Mouse (Mus musculus): ENCODE data around the gene Atg7. TPM values are rescaled to one million over a fixed set of nuclear protein-coding genes. Genes with fewer than 3 reads are reported as not detected.

Gene Atg7
- polyA plus RNA-seq, 1 experiment, result 14.7 TPM

DNA sequence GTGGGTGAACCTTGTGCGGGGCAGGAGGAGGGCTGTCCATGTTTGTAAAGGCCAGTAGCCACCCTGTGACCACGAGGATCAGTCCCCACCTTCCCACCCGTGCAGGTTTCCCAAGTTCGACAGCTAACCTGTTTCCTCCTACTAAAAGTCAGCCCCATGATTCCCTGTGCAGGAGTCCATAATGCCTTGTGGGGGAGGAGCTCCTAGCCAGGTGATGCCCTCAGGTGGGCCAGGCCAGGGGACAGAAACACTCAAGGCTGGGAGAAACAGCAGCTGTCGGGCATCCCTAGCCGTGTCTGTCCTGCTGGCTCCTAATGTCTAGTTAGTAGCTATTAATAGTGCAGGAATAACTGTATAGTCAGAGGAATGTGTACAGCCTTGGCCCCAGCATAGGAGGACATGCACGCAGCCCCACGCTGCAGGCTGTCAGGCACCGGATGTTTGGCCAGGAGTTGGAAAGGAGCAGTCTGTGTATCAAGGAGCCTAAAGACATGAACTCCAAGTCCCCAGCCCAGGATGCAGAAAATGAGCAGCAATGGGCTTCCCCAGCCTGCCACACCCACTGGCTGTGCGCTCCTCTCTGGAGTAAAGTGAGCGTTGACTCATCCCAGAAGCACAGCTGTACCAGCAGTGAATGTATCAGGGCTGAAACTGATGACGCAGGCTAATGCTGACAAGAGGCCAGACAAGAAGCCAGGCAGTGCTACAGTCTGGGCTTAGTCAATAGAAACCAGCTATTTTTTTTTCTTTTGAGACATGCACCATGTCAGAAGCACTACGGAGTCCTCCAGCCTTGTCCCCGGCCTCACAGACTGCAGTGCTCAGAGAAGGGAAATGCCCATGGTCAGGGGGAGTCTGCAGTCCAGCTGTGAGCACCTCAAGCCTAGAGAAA, 218.0 kb downstream of the Atg7 start:
- H3K27me3 ChIP-seq (ENCODE audit: control insufficient read depth, insufficient read depth, insufficient read length), result no peaks in the 10 kb centered on the region
- peaks cover 17% of the 10 kb centered on the region for H3K79me3 ChIP-seq (ENCODE audit: low read depth)
- peaks cover 29% of the 10 kb centered on the region for H3K36me3 ChIP-seq (ENCODE audit: control insufficient read depth, insufficient read depth)
- peaks cover 23% of the 10 kb centered on the region for H3K79me2 ChIP-seq (ENCODE audit: control insufficient read depth, insufficient read depth)
- H3K4me3 ChIP-seq (ENCODE audit: insufficient read depth, poor library complexity, severe bottlenecking), result no peak overlapping the region
- TF ChIP-seq FOSL1 (IDR thresholded peaks at IDR 0.05; ENCODE audit: insufficient read depth, low read length, poor library complexity, severe bottlenecking) (no peak), MYOD1 (IDR thresholded peaks at IDR 0.05; ENCODE audit: control insufficient read depth, insufficient read length, low read depth) (peak; percentile 89), MYOG (IDR thresholded peaks at IDR 0.05; ENCODE audit: control insufficient read depth, extremely low read depth, insufficient read length) (no peak), USF1 (IDR thresholded peaks at IDR 0.05; ENCODE audit: low read depth) (no peak), MAX (IDR thresholded peaks at IDR 0.05) (no peak), CEBPB (IDR thresholded peaks at IDR 0.05; ENCODE audit: low read depth) (no peak)
- H3ac ChIP-seq (ENCODE audit: control insufficient read depth, insufficient read length, low read depth), result no peak overlapping the region

GRCm38 (mm10) chr6:114861591-114861990, 218.7 kb downstream of the Atg7 start:
- Histone ChIP-seq H3K4me3 (ENCODE audit: insufficient read depth, poor library complexity, severe bottlenecking) (no peak overlapping the region), H3ac (ENCODE audit: control insufficient read depth, insufficient read length, low read depth) (peak overlapping the region; percentile 3), H3K27me3 (ENCODE audit: control insufficient read depth, insufficient read depth, insufficient read length) (no peaks in the 10 kb centered on the region), H3K79me3 (ENCODE audit: low read depth) (peaks cover 17% of the 10 kb centered on the region), H3K36me3 (ENCODE audit: control insufficient read depth, insufficient read depth) (peaks cover 29% of the 10 kb centered on the region), H3K79me2 (ENCODE audit: control insufficient read depth, insufficient read depth) (peaks cover 29% of the 10 kb centered on the region)
- TF ChIP-seq MAX (IDR thresholded peaks at IDR 0.05) (no peak), CEBPB (IDR thresholded peaks at IDR 0.05; ENCODE audit: low read depth) (no peak), USF1 (IDR thresholded peaks at IDR 0.05; ENCODE audit: low read depth) (no peak), MYOG (IDR thresholded peaks at IDR 0.05; ENCODE audit: control insufficient read depth, extremely low read depth, insufficient read length) (no peak), MYOD1 (IDR thresholded peaks at IDR 0.05; ENCODE audit: control insufficient read depth, insufficient read length, low read depth) (no peak), FOSL1 (IDR thresholded peaks at IDR 0.05; ENCODE audit: insufficient read depth, low read length, poor library complexity, severe bottlenecking) (no peak)

DNA sequence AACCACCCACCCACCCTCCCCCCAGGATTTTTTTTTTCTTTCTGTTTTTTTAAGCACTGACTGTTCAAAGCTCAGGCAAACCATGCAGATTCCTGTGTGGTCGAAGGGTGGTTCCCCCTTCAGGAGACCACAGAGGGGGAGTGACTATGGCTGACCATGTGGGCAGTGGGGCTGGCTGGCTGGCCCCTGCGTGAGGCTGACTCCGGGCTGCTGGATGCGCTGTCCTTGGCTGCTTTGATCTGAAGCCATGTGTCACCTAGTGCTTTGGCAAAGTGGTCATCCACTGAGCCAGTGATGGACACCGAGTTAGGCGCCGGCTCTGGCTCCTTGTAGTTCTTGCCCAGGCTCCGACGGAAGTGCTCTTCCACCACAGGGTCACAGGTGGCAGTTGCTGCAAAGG, 219.1 kb downstream of the Atg7 start:
- no peak overlapping the region for H3K4me3 ChIP-seq (ENCODE audit: insufficient read depth, poor library complexity, severe bottlenecking)
- peaks cover 34% of the 10 kb centered on the region for H3K79me2 ChIP-seq (ENCODE audit: control insufficient read depth, insufficient read depth)
- peaks cover 29% of the 10 kb centered on the region for H3K36me3 ChIP-seq (ENCODE audit: control insufficient read depth, insufficient read depth)

GRCm38 (mm10) chr6:114863501-114863900, 220.6 kb downstream of the Atg7 start:
- H3K27me3 ChIP-seq (ENCODE audit: control insufficient read depth, insufficient read depth, insufficient read length), result no peaks in the 10 kb centered on the region
- peaks cover 21% of the 10 kb centered on the region for H3K79me3 ChIP-seq (ENCODE audit: low read depth)
- H3K79me2 ChIP-seq (ENCODE audit: control insufficient read depth, insufficient read depth), result peaks cover 49% of the 10 kb centered on the region
- TF ChIP-seq CEBPB (IDR thresholded peaks at IDR 0.05; ENCODE audit: low read depth), result no peak
- no peak overlapping the region for H3K4me3 ChIP-seq (ENCODE audit: insufficient read depth, poor library complexity, severe bottlenecking)
- peaks cover 29% of the 10 kb centered on the region for H3K36me3 ChIP-seq (ENCODE audit: control insufficient read depth, insufficient read depth)
- H3ac ChIP-seq (ENCODE audit: control insufficient read depth, insufficient read length, low read depth), result no peak overlapping the region

More for the DNA sequence above, 219.1 kb downstream of the Atg7 start:
- Histone ChIP-seq H3K27me3 (ENCODE audit: control insufficient read depth, insufficient read depth, insufficient read length) (no peaks in the 10 kb centered on the region), H3ac (ENCODE audit: control insufficient read depth, insufficient read length, low read depth) (no peak overlapping the region), H3K79me3 (ENCODE audit: low read depth) (peaks cover 17% of the 10 kb centered on the region)
- TF ChIP-seq CTCF (IDR thresholded peaks at IDR 0.05; ENCODE audit: control insufficient read depth, insufficient read depth, insufficient read length) (no peak), MAX (IDR thresholded peaks at IDR 0.05) (no peak), USF1 (IDR thresholded peaks at IDR 0.05; ENCODE audit: low read depth) (no peak), FOSL1 (IDR thresholded peaks at IDR 0.05; ENCODE audit: insufficient read depth, low read length, poor library complexity, severe bottlenecking) (no peak), MYOD1 (IDR thresholded peaks at IDR 0.05; ENCODE audit: control insufficient read depth, insufficient read length, low read depth) (no peak), MYOG (IDR thresholded peaks at IDR 0.05; ENCODE audit: control insufficient read depth, extremely low read depth, insufficient read length) (no peak), CEBPB (IDR thresholded peaks at IDR 0.05; ENCODE audit: low read depth) (no peak)

DNA sequence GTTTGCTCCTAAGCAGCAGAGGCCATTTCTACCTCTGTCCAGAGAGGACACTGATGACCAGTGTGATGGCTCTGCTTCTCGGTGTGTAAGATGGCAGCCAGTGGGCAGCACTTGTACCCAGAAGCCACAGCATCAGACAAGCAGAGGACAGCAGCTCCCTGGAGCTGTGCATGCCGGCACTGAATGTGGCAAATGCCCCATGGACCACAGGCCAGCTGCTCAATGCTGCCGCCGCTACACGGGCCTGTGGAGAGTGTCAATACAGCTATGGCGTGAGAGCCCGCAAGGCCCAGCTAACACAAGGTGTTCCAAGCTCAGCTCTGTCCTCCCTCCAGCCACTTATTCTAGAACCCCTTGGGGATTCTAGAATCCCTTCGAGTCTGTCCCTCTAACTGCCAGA, 221.5 kb downstream of the Atg7 start:
- peaks cover 29% of the 10 kb centered on the region for H3K79me3 ChIP-seq (ENCODE audit: low read depth)
- H3K27me3 ChIP-seq (ENCODE audit: control insufficient read depth, insufficient read depth, insufficient read length), result no peaks in the 10 kb centered on the region
- H3K79me2 ChIP-seq (ENCODE audit: control insufficient read depth, insufficient read depth), result peaks cover 58% of the 10 kb centered on the region
- no peak overlapping the region for H3K4me3 ChIP-seq (ENCODE audit: insufficient read depth, poor library complexity, severe bottlenecking)
- H3K36me3 ChIP-seq (ENCODE audit: control insufficient read depth, insufficient read depth), result peaks cover 26% of the 10 kb centered on the region
- H3ac ChIP-seq (ENCODE audit: control insufficient read depth, insufficient read length, low read depth), result no peak overlapping the region
- TF ChIP-seq CTCF (IDR thresholded peaks at IDR 0.05; ENCODE audit: control insufficient read depth, insufficient read depth, insufficient read length), result no peak
- no peak for TF ChIP-seq MAX (IDR thresholded peaks at IDR 0.05)
- TF ChIP-seq FOSL1 (IDR thresholded peaks at IDR 0.05; ENCODE audit: insufficient read depth, low read length, poor library complexity, severe bottlenecking), result no peak
- no peak for TF ChIP-seq MYOD1 (IDR thresholded peaks at IDR 0.05; ENCODE audit: control insufficient read depth, insufficient read length, low read depth)
- TF ChIP-seq CEBPB (IDR thresholded peaks at IDR 0.05; ENCODE audit: low read depth), result no peak
- no peak for TF ChIP-seq USF1 (IDR thresholded peaks at IDR 0.05; ENCODE audit: low read depth)
- TF ChIP-seq MYOG (IDR thresholded peaks at IDR 0.05; ENCODE audit: control insufficient read depth, extremely low read depth, insufficient read length), result no peak

GRCm38 (mm10) chr6:114866078-114866477, 223.2 kb downstream of the Atg7 start:
- H3K79me2 ChIP-seq (ENCODE audit: control insufficient read depth, insufficient read depth), result peaks cover 74% of the 10 kb centered on the region
- H3K4me3 ChIP-seq (ENCODE audit: insufficient read depth, poor library complexity, severe bottlenecking), result no peak overlapping the region
- H3ac ChIP-seq (ENCODE audit: control insufficient read depth, insufficient read length, low read depth), result no peak overlapping the region
- TF ChIP-seq USF1 (IDR thresholded peaks at IDR 0.05; ENCODE audit: low read depth), result no peak
- no peak for TF ChIP-seq MYOD1 (IDR thresholded peaks at IDR 0.05; ENCODE audit: control insufficient read depth, insufficient read length, low read depth)
- TF ChIP-seq CTCF (IDR thresholded peaks at IDR 0.05; ENCODE audit: control insufficient read depth, insufficient read depth, insufficient read length), result no peak
- no peak for TF ChIP-seq MYOG (IDR thresholded peaks at IDR 0.05; ENCODE audit: control insufficient read depth, extremely low read depth, insufficient read length)
- TF ChIP-seq CEBPB (IDR thresholded peaks at IDR 0.05; ENCODE audit: low read depth), result no peak
- TF ChIP-seq FOSL1 (IDR thresholded peaks at IDR 0.05; ENCODE audit: insufficient read depth, low read length, poor library complexity, severe bottlenecking), result no peak
- TF ChIP-seq MAX (IDR thresholded peaks at IDR 0.05), result no peak
- H3K36me3 ChIP-seq (ENCODE audit: control insufficient read depth, insufficient read depth), result peaks cover 15% of the 10 kb centered on the region
- no peaks in the 10 kb centered on the region for H3K27me3 ChIP-seq (ENCODE audit: control insufficient read depth, insufficient read depth, insufficient read length)
- H3K79me3 ChIP-seq (ENCODE audit: low read depth), result peaks cover 43% of the 10 kb centered on the region

All from C2C12 (cell line).